Mouse (Mus musculus) layer of hippocampus, postnatal 36 days (tissue): ENCODE results near the gene St3gal6. TPM values are rescaled to one million over a fixed set of nuclear protein-coding genes. Genes with fewer than 3 reads are reported as not detected.
A peak's percentile ranks its signal among the peaks of the same experiment; 100 is the strongest.

Experiments
- DNase-seq, 2 experiments: peaks; one replicate each; pipeline ENCODE4 v3.0.0; 2022
- total RNA-seq, 2 experiments: library from RNA; stranded (reverse); gene quantifications; 2 replicates each; pipeline ENCODE4 v1.2.3; 2021

Gene St3gal6
- total RNA-seq = 10 to 100 TPM; 14.3 to 18.2 TPM

DNA sequence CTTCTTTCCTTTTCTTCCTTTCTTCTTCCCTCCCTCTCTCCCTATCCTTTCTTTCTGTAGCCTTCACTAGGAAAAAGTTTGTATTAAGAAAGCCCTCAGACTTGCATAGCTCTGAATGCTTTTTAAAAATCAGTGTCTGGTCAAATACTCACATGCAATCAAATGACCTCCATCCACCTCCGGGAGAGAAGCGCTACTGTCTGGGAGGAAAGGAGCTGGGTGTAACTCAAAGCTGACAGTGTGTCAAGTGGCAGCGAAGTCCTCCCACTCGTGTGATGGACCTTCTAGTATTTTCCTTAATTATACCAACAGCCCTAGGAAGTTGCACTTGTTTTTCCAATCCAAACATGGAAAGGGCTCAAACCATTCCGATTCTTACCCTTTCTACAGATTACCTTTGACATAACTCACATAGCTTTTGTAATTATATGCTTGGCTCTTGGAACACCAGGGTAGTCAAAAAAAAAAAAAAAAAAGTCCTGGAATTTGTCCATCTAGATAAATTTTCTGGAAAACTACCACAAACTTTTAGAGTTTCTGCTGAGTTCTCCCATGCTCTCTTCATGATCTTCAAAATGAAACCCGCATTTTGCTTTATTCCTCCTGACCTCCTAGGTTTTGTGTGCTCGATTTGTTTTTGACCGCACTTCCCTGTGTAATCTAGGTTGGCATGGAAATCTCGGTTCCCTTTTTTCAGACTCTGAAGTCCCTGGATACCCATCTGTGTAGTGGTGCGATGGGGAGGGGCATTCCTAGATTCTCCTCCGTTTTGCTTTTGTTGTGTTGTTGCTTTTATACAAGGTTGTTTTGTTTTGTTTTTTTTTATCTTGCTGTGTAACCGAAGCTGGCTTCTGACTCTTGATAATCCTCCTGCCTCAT, at the start of gene St3gal6:
St3gal6 (minus strand) TSS at position 272 of the 879 bp plus-strand sequence.
- DNase-seq = no peak

DNA sequence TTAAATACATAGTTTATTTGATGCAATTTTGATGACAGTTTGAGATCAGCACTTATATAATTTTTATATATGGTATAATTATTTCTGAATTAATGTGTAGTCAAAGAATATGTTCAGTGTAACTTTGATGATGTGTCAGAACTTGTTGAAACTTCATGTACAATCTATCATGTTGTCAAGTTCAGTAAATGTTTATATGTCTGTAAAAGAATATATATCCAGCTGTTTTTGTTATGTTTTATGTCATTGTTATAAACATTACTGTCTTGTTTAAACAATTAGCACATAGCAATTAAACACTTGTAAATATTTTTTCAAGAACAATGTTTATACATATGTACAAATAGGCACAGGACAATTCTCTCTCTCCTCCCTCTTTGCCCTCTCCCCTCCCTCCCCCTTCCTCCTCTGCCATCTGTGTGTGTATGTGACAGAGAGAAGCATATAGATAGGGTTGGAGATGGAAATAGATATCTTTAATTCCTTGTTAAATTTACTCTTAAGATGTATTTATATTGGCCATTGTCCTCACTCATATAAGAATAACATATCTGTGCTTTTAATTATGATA, 46.7 kb upstream of the St3gal6 start:
- DNase-seq = no peak

DNA sequence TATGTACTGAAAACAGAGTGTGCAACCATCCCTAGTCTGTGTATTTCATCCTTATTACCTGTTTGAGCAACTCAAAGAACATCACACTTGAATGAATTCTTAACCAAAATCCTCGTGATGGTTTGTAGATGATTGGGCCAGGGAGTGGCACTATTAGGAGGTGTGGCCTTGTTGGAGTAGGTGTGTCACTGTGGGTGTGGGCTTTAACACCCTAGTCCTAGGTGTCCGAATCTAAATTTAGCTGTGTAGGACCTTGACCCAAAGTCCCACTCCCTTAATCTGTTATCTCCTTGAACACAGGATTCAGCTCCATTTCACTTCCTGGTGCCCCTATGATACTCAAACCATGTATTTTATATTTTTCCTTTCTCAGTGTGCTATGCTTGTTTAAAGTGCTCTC, 37.2 kb upstream of the St3gal6 start:
- DNase-seq = no peak

DNA sequence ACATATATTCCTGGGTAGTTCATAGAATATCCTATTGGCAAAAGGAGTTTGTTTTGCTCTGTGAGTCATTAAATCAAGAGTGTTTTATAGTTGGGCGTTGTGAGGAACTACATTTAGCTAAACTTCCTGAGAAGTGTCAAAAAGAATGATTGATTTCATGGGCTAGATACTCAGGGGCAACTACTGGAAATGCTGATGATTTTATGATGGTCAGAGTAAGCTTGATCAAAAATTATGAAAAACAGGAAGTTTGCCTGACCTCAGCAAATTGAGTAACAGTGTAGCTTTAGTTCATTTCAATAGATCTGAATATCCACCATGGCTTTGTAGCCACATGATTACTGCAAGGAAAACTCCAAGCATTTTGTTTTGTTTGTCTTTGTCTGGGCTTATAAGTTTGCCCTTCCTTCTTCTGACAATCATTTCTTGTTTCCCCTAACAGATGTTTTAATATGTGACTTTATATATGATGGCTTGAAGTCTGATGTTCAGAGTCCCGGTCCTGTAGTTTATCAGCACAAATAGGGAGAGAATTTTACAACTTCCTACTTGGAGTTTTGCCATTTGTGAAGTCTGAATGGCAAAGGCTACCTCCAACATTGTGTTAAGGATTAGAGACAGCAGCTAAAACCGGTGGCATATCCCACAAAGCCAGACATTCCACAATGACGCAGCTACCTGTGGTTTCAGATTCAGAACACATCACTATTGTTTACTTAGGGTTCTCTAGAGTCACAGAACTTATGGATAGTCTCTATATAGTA, 32.2 kb upstream of the St3gal6 start:
- no peak for DNase-seq

DNA sequence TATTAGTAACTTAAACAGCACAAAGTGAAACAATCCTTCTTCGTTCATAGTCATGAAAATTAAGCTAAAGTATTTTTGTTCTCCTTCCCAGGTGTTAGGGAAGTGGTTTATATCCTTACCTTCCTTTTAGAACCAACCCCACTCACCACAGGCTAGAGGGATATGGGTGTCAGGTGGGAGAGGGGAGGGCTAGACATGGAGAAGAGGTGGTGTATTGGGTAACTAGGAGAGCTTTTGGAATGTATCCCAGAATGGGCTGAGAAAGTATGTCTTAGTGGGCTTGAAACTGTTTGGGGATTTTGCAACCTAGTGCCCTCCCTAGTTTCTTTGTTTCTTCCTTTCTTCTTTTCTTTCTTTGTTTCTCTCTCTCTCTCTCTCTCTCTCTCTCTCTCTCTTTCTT, 30.6 kb upstream of the St3gal6 start:
- no peak for DNase-seq

DNA sequence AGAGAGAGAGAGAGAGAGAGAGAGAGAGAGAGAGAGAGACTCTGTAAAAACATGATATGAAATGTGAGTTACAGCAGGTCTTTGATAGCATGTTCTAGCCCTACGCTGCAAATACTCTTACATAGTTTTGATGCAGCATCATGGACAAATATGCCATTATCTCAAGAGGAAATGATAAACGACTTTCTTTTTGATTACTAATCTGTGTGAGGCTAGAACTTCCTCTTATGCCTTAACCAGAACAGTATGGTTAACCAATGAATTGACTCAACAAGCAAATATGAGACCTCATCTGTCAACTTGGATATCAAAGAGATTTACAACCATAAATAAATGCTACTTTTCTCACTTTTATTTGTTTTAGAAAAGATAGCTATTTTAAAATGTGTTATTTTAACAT, 24.0 kb upstream of the St3gal6 start:
- DNase-seq = no peak

DNA sequence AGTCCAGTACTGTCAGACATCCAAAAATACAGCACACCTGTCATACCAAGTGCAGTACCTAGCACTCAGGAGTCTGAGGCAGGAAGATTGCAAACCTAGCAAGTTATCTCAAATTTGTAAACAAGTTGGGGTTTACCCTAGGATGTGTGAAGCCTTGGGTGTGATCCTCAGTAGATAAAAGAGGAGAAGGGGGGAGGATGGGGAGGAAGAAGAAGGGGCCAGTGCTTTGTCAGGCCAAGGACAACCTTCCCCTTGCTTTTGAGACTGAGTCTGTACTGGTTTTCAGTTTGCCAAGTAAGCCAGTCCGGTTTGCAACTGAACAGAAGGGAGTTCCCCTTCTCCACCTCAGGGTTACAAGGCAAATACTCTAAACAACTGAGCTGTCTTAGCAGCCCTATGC, 22.1 kb upstream of the St3gal6 start:
- no peak for DNase-seq

DNA sequence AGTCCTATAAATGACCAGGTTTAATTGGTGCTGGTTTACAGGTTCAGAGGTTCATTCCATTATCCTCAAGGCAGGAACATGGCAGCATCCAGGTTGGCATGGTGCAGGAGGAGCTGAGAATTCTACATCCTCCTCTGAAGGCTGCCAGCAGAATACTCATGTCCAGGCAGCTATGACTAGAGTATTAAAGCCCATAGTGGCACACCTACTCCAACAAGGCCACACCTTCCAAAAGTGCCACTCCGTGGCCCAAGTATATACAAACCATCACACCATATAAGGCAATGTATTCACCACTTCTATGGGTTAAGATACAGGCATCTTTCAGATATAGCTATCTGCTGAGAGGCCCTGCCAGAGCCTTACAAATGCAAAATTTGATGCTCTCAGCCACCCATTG, 15.4 kb upstream of the St3gal6 start:
- no peak for DNase-seq

DNA sequence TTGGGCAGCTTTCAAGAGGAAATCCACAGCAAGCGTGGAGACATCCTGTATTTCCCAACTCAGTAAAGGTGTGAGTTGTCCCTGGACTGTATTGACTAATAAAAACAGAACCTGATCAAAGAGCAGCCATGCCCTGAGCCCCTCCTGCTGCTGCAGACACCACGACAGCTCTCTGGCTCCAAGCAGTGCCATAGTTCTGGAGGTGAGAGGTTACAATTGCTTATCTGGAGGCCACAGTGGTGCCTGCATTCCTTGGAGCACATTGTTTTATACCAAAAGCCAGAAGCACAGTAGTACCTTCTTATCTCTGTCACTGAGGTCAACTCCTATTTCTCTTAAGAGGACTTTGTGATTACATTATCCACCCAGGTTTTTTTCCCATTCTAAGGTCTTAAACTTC, 15.0 kb upstream of the St3gal6 start:
- no peak for DNase-seq

DNA sequence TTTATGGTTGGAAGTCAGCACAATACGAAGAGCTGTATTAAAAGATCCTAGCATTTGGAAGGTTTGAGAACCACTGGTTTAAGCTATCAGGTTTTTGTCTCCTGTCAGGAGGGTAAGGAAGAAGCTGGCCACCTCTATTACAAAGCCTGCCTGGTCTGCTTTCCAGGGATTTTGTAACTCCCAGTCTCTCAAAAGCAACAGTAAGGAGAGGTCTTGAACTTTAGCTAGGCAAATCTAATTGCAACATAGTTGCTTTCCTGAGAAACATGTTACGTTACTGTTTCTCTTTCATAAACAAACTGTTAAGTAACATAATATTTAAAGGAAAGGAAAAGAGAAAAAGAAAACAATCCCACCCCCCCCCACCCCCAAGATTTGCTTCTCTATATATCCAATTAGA, 12.0 kb upstream of the St3gal6 start:
- no peak for DNase-seq

DNA sequence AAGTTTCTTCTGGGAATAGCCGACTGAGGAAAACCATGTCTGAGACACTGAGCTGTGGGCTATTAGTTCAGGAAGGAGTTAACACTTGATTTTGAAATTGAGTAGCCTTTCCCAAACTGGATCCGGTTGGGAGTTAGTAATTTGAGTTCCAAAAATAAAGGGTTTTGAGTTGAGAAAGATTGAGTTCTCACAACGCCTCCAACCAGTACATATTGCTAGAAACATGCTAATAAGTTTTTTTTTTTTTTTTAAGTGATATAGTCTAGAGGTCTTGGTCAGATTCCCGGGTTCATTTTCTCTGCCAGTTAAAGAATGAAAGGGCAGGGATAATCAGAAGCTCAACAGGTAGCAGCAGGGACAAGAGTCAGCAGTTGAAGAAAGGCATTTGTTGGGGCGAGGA, 11.2 kb upstream of the St3gal6 start:
- DNase-seq = no peak

DNA sequence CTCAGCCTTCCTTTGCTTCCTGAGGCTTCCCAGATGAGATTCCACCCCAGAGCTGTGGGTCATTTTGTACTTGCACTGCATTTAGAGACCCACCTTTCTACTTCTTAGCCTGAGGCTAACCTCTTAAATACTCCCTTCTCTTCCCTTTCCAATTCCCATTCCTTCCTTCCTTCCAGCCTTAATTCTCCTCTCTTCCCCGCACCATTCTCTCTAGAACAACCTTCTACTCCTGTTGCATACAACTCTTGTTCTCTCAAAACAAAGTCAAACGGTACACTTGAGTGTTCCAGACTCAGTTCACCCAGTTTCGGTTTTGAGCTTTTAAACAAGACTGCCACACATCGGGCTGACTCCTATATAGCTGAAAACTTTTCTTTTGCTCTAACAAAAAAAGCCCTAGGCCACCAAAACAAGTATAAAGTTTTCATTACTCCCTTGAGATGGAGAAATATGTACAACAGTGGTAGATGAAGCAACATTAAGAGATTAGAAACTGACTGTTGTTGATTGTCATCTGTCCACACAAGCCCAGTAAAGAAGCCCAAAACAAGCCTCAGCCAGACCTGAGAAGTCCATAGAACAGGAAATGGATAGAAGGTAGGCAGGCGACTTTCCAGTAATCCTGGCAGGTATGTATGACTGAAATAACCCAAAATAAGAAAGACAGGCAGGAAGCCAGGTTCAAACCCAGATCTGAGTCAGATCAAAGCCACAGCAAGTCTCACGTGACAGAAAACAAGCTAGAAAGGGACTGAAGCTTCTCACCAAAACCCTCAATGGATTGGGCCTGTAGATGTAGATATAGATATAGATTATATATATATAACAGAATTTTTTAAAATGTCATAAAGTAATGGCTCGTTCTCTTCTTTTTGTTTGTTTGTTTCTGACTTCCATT, 10.5 kb upstream of the St3gal6 start:
- DNase-seq = no peak

DNA sequence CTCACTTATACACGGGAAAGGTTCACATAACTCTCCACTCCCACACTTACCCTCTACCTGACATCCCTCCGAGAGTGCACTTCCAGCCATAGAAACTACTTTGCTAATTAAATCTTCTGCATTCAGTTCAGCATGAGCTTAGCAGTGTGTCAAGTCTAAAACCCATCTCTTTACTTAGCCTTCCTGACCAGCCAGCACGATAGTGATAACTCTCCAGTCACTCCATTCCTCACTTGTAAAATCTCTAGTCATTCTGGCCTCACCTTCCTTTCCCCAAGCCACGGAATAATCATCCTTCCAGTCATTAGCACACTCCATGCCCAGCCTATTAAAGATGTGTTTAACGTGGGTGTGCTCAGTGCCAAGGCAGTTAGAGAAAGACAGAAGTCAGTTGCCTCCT, 9.7 kb upstream of the St3gal6 start:
- DNase-seq = no peak

DNA sequence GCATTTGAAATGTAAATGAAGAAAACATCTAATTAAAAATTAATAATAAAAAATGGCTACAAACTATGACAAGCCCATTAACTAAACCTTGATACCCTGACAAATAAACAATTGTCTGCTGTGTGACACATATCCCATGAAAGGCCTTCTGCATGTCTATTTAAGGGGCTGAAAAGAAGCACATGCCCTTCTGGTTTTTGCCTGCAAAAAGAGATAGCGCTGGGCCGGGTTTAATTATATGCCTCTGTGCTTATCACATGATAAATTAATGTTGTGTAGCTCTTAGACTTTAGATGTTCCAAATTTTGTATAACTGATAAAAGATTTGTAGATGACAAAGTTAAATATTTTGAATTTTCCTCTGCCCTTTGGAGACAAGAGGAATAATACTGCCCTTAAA, 9.2 kb upstream of the St3gal6 start:
- DNase-seq = no peak

DNA sequence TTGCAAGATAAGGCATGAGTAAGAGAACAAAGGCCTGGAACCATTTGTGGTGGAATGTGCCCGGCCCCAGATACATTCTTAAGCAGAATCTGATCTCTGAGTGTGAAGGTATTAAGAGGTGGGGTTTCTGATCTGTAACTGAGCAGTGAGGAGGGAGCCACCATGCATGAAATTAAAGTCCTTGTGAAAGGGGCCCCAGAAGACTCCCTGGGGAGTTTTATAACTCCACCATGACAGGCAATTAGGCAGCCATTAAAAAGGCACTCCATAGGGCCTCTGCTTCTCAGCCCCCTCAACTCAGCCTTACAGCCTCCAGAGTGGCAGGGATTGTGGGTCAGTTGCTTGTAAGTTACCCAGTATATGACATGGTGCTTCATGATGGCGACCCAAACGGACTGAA, 8.5 kb upstream of the St3gal6 start:
- DNase-seq = no peak

DNA sequence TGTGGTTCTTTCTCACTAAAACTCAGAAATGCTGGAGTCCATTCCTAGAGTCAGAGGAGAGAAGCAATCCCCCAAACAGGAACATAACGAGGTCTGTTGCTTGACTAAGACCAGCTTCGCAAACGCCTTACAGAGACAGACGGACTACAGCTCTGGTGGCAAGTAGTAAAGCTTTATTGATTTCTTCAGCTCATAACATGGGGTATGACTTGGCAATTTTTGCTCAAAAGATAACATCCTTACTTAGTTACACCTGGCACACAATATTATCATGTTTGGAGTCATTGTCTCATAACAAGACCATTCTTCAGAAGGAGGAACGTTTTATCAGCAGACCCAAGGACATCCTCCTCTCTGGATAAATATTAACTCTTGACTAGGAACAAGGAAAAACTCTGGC, 3.8 kb upstream of the St3gal6 start:
- no peak for DNase-seq

DNA sequence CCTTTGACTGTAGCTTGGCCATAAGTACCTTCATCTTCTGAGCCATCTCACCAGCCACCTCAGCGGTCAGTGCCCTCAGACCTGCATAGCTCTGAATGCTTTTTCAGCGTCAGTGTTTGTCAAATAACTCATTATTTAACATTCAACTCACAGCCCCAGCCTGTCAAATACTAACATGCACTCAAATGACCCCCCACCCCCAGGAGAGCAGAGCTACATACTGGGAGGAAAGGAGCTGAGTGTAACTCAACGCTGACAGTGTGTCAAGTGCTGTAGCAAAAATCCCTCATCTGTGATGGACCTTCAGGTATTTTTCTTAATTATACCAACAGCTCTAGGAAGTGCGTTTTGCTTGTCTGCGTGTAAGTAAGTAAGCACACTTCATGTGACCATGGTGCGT, 2.7 kb upstream of the St3gal6 start:
- no peak for DNase-seq

DNA sequence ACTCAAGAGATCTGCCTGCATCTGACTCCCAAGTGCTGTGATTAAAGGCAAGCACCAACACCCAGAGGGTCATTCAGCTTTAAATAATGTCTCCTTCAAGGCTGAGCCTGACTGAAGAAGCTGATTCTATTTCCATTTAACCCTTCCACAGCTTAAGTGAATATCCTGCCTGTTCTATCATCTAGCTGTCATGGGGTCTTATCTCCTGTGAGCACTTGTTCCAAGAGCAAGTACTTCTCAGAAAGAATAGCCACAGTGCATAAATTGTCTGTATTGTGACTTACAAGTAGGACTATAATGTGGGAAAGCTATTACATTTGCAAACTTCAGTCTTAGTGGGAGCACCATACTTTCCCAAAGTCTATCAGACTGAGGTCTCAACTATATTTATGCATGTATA, 1.8 kb upstream of the St3gal6 start:
- no peak for DNase-seq

DNA sequence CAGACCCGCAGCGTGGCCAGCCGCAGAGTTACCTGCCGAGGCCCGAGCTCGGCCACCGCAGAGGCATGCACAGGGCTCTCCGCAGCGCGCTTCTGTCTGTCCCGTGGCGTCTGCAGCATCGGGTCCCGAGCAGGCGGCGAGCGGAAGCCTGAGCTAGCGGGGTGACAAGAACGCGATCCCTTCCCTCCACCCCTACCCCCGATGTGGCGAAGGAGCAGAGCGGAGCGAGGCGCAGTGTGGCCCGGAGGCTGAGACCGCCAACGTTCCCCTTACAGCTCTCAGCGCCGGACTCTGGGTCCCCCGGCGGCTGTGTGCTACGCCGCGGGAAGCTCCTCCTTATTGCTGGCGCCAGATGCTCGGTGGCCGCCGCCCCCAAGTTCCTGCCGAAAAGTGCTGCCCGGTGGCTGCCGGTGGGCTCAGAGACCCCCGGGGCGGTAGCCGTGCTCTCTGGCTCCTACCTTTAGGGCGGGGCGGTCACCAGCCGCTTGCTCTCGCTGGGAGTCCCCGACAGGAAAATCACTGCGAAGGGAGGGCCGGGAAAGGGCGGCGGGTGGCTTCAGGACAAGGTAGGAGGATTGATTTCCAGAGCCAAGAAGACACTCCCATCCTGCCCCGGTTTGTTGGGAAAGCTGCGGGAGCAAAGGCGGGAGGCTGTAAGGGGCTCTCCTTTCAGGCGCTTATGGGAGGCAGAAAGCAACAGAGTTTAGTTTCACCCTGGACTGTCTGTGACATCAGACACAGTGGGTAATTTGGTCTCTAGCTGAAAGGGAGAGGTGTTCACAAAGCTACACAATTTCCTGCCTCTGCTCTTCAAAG, 791 bp downstream of the St3gal6 start:
- peak; percentile 42 to 49 for DNase-seq

DNA sequence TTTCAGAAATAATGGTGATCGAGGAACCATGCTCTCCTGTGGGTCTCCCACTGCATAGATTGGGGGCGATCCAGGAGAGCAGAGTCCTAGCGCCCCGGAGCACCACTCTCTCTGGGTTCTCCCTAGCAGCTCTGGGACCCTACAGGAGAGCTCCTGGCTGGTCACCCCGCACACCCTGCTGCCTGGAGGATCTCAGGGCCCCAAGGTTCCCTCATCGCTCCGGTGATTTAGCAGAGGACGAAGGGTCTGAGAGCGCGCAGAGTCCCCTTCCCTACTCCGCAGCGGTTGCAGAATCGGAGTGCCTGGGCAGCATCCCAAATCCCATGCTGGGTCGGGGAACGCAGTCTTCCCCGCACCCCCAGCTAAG, 1.4 kb downstream of the St3gal6 start:
- DNase-seq = no peak

DNA sequence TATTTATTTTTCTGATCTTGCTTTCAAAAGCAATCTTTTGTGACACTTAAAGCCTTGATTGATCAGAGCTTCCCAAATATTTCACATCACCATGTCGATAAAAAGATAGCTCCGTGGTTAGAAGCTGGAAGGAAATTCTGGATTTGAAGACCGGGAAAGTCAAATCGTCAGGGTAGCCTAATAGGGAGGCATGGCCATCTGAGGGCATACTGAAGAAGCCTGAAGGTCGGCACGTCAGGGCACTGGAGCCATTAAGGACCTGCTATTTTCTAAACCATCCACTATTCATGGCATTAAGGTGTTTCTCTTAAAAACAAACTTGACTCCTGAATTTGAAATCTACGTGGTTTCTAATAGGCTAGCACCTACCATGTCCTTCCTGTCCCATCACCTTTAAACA, 2.1 kb downstream of the St3gal6 start:
- DNase-seq = no peak

DNA sequence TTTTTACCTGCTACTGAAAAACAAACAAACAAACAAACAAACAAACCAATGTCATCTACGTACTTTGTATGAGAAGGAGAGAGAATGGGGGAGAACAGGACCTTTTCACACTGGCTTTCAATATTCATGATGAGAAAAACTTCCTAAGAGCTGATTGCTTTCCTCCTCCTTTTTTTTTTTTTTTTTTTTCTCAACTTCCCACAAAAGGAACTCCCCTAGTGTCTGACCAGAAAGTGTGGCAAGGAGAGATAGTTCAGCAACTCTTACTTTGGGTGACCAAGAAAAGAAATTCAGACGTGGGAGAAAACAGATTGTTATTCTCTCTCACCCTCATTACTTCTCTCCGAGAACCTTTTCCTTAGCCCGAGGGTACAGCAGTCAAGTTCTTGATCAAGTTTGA, 2.9 kb downstream of the St3gal6 start:
- DNase-seq = no peak
